Mouse (Mus musculus) hindbrain, postnatal 0 days (tissue): ENCODE results near the gene Nedd4. TPM values are rescaled to one million over a fixed set of nuclear protein-coding genes. Genes with fewer than 3 reads are reported as not detected.

Experiments used
- ATAC-seq: fragments of 200-750 bp; cut with Nextera tagmentation; 2 replicates; pipeline ENCODE4 v1.8.0; 2017; ENCODE audit warnings: mild to moderate bottlenecking, moderate TSS enrichment, moderate library complexity
- DNase-seq: peaks from one replicate; pipeline ENCODE4 v3.0.0-alpha.2; 2015; ENCODE audit warnings: low spot score
- H3K27ac ChIP-seq: fragments of 300-500 bp; sonication (generic); 2 replicates; pipeline ENCODE4 v1.5.1; 2014; ENCODE audit warnings: mild to moderate bottlenecking
- H3K27me3 ChIP-seq: fragments of 300-500 bp; sonication (generic); 2 replicates; pipeline ENCODE4 v1.6.1; 2014; ENCODE audit warnings: low read length, mixed read lengths; ENCODE audit not compliant: insufficient read depth
- H3K36me3 ChIP-seq: fragments of 300-500 bp; sonication (generic); 2 replicates; pipeline ENCODE4 v1.6.1; 2014; ENCODE audit warnings: low read length, mixed read lengths; ENCODE audit not compliant: insufficient read depth
- H3K4me1 ChIP-seq: fragments of 300-500 bp; sonication (generic); 2 replicates; pipeline ENCODE4 v1.6.1; 2014; ENCODE audit warnings: antibody characterized with exemption, low read length, mixed read lengths; ENCODE audit not compliant: insufficient read depth
- H3K4me2 ChIP-seq: fragments of 300-500 bp; sonication (generic); 2 replicates; pipeline ENCODE4 v1.6.1; 2014; ENCODE audit warnings: low read depth, mild to moderate bottlenecking, low read length, moderate library complexity, mixed read lengths
- H3K4me3 ChIP-seq: fragments of 300-500 bp; sonication (generic); 2 replicates; pipeline ENCODE4 v1.5.1; 2014; ENCODE audit warnings: low read length
- H3K9ac ChIP-seq: fragments of 300-500 bp; sonication (generic); replicated peaks from 2 replicates; pipeline ENCODE4 v1.6.1; 2014; ENCODE audit warnings: mild to moderate bottlenecking, low read length, moderate library complexity, mixed read lengths
- H3K9me3 ChIP-seq: fragments of 300-500 bp; sonication (generic); 2 replicates; pipeline ENCODE4 v1.6.1; 2016; ENCODE audit warnings: low read length, mixed read lengths
- CTCF ChIP-seq: IDR thresholded peaks from 2 replicates; pipeline ENCODE4 v1.5.1; 2016; ENCODE audit warnings: antibody characterized with exemption, control low read depth, low read depth
- WGBS: fragments of 180-500 bp; shearing (Covaris S2); extraction: QIAGEN DNeasy Blood & Tissue Kit; methylation state at CpG from one replicate; pipeline ENCODE4 v1.1.7; 2014; 5-methylcytosine and 5-hydroxymethylcytosine counted together
- polyA plus RNA-seq: library from polyadenylated mRNA; unstranded; fragments of >200 nt; fragmentation: Nextera tagmentation; extraction: Ambion mirVana; gene quantifications from 2 replicates; pipeline ENCODE4 v1.2.1, GENCODE M21; 2015
- total RNA-seq: library from RNA; depleted of rRNA; stranded (reverse); fragments of >200 nt; gene quantifications from 2 replicates; pipeline ENCODE4 v1.2.3, GENCODE M21; 2014

The Nedd4 gene
- total and polyA plus RNA-seq, 2 experiments from 2014 or later, result 356 to 393 TPM

DNA sequence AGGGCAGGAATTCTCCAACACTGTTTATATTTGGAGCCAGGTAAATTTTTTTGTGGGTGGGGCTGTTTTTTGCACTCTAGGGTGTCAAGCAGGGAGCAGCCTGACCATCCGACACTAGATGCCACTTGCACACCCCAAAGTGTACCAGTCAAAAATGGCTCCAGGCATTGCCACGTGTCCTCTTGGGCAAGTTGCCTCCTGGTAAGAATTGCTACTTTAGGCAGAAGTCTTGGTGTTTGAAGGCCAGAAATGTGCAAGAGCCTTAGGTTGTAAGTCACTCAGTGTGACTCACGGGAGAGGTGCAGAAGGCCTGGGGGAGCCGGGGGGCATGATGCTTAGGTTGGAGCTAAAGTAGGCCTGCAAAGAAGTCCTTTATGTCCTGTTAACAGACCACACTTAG is 35.6 kb downstream of the Nedd4 start:
- Histone ChIP-seq H3K9me3 (no peaks in the 10 kb centered on the region), H3K27me3 (no peaks in the 10 kb centered on the region), H3K27ac (no peak overlapping the region), H3K4me1 (peaks cover 11% of the 10 kb centered on the region), H3K9ac (no peak overlapping the region), H3K4me3 (no peak overlapping the region), H3K4me2 (no peak overlapping the region), H3K36me3 (peaks cover 19% of the 10 kb centered on the region)
- WGBS, result 83% methylated on average over 4 of the region's 4 CpGs
- no peak for TF ChIP-seq CTCF
- no peak for ATAC-seq
- DNase-seq, result no peak

DNA sequence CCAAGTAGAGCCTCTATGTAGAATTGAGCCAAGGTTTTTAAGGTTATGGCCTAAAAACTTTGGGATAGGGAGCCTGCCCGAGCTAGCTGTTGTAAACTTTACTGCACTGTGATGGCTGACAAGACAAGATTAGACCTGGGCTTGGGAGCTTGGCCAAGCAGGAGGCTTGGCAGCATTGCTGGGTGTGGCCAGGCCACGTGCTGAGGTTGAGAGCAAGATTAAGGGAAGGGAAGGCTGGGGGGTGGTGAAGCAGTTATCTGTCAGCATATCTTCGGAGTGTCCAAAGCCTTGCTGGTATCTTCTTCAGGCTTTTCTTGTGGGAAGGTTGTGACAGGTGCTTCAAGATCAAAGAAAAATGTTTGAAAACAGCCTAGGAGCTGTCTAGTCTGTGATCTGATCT is 37.6 kb downstream of the Nedd4 start:
- Histone ChIP-seq H3K4me3 (no peak overlapping the region), H3K4me2 (no peak overlapping the region), H3K36me3 (peaks cover 7% of the 10 kb centered on the region), H3K27me3 (no peaks in the 10 kb centered on the region), H3K27ac (peak overlapping the region; percentile 51), H3K9me3 (no peaks in the 10 kb centered on the region), H3K4me1 (peaks cover 6% of the 10 kb centered on the region; the same call in 1 of the 2 replicates), H3K9ac (no peak overlapping the region)
- no peak for TF ChIP-seq CTCF
- DNase-seq (no peak), ATAC-seq (no peak)
- WGBS, result 65% methylated on average over 3 of the region's 3 CpGs

DNA sequence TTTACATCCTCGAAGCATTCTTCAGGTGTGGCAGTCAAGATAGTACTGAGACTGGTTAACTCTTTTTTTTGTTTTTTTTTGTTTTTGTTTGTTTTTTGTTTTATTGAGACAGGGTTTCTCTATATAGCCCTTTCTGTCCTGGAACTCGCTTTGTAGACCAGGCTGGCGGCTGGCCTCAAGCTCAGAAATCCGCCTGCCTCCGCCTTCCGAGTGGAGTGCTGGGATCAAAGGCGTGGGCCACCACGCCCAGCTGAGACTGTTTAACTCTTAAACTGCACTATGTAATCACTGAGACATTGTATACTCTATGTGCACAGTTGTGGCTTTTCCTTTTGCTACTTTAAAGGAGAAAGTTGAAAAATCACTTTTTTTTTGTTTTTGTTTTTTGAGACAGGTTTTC is 39.3 kb downstream of the Nedd4 start:
- Histone ChIP-seq H3K9ac (no peak overlapping the region), H3K4me1 (peaks cover 6% of the 10 kb centered on the region; the same call in 1 of the 2 replicates), H3K36me3 (peaks cover 7% of the 10 kb centered on the region), H3K9me3 (no peaks in the 10 kb centered on the region), H3K27ac (no peak overlapping the region), H3K4me3 (no peak overlapping the region), H3K4me2 (no peak overlapping the region), H3K27me3 (no peaks in the 10 kb centered on the region)
- TF ChIP-seq CTCF, result no peak
- DNase-seq, result no peak
- no peak for ATAC-seq
- WGBS, result 61% methylated on average over 8 of the region's 8 CpGs

DNA sequence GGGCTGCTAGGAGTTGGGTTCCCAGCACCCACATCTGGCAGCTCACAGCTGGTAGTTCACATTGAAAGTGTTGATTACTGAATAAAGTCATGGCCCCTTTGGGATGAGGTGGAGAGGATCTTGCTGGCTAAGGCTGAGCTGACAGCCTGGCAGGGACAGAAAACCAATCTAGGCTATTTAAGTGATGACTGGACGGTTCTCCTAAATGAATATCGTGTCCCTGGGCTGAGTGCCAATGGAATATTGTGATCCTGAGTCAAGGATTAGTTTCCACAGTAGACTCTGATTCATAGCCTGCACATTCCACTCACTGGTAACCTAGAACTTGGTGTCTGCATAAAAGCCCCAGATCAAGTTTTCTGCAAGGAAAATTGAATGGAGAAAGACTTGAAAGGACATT is 39.9 kb downstream of the Nedd4 start:
- no peak overlapping the region for H3K4me2 ChIP-seq
- H3K27me3 ChIP-seq, result no peaks in the 10 kb centered on the region
- no peaks in the 10 kb centered on the region for H3K9me3 ChIP-seq
- no peak for TF ChIP-seq CTCF
- no peak overlapping the region for H3K27ac ChIP-seq
- no peak overlapping the region for H3K4me3 ChIP-seq
- peaks cover 7% of the 10 kb centered on the region for H3K36me3 ChIP-seq
- ATAC-seq (no peak), DNase-seq (peak; percentile 39)
- peaks cover 6% of the 10 kb centered on the region; the same call in 1 of the 2 replicates for H3K4me1 ChIP-seq
- no peak overlapping the region for H3K9ac ChIP-seq
- WGBS, result 20% methylated on average over 2 of the region's 2 CpGs

DNA sequence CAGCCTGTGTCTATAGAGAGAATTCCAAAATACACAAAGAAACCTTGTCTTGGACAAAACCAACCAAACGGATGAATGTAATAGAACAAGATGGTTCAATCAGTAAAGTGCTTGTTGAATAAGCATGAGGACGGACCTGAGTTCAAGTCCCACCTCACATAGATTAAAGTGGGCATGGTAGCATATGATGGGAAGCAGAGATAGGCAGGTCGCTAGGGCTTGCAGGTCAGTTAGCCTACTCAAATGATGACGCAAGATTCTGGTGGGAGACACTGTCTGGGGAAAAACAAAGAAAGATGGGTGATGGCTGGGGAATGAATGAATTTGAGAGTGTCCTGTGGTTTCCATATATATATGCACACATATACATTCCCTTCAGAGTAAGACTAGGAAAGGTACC is 41.0 kb downstream of the Nedd4 start:
- Histone ChIP-seq H3K9me3 (no peaks in the 10 kb centered on the region), H3K4me3 (no peak overlapping the region), H3K9ac (no peak overlapping the region), H3K36me3 (peaks cover 5% of the 10 kb centered on the region; the same call in 1 of the 2 replicates), H3K4me1 (peaks cover 6% of the 10 kb centered on the region; the same call in 1 of the 2 replicates), H3K4me2 (no peak overlapping the region), H3K27ac (no peak overlapping the region), H3K27me3 (no peaks in the 10 kb centered on the region)
- WGBS, result 93% methylated on average over 4 of the region's 4 CpGs
- no peak for DNase-seq
- ATAC-seq, result no peak
- no peak for TF ChIP-seq CTCF

DNA sequence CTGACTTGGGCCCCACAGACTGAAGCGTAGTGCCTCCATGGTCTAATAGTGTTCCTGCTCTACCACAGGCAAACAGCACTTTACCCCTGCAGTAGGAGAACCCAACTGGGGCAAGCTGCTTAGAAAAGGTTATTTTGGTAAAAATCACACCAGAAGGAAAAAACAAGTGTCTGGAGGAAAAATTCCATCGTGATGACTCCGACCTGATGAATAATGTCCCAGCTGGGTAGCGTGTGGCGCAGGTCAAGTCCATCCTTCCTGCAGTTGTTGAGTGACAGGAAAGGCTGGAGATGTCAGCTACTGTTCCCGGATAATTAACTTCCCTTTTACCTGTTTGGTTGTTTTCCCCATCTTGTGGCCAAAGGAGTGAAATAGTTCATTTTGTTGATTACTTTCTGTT is 41.6 kb downstream of the Nedd4 start:
- DNase-seq (no peak), ATAC-seq (no peak)
- no peaks in the 10 kb centered on the region for H3K27me3 ChIP-seq
- no peak overlapping the region for H3K4me2 ChIP-seq
- TF ChIP-seq CTCF, result no peak
- H3K4me3 ChIP-seq, result no peak overlapping the region
- H3K36me3 ChIP-seq, result peaks cover 7% of the 10 kb centered on the region; the same call in 1 of the 2 replicates
- H3K9ac ChIP-seq, result no peak overlapping the region
- H3K9me3 ChIP-seq, result no peaks in the 10 kb centered on the region
- H3K4me1 ChIP-seq, result peaks cover 6% of the 10 kb centered on the region; the same call in 1 of the 2 replicates
- no peak overlapping the region for H3K27ac ChIP-seq
- 76% methylated on average over 6 of the region's 6 CpGs for WGBS

DNA sequence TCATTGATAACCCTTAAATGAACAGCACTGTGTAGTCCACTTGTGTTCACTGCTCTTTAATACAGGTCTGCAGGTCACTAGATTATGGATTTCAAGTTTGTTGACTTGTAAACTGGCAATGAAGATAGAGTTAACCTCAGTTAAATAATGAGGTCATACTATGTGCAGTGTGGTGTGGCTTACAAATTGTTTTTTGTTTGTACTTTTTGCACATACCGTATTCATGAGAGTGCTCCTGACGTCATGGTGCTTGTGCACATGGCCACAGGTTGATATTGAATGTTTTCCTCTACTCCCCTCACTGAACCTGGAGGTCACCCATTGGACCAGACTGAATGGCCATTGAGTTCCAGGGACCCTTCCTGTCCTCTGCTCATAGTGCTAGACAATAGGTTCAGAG is 43.1 kb downstream of the Nedd4 start:
- no peak overlapping the region for H3K9ac ChIP-seq
- H3K4me2 ChIP-seq, result no peak overlapping the region
- no peaks in the 10 kb centered on the region for H3K9me3 ChIP-seq
- H3K27me3 ChIP-seq, result no peaks in the 10 kb centered on the region
- WGBS, result 81% methylated on average over 2 of the region's 2 CpGs
- no peak overlapping the region for H3K27ac ChIP-seq
- H3K4me1 ChIP-seq, result no peaks in the 10 kb centered on the region
- ATAC-seq (no peak), DNase-seq (no peak)
- no peak overlapping the region for H3K4me3 ChIP-seq
- H3K36me3 ChIP-seq, result peaks cover 17% of the 10 kb centered on the region; the same call in 1 of the 2 replicates
- TF ChIP-seq CTCF, result no peak
